17 mouse cellular contexts compared by ENCODE assay signal in the genomic region with DNA sequence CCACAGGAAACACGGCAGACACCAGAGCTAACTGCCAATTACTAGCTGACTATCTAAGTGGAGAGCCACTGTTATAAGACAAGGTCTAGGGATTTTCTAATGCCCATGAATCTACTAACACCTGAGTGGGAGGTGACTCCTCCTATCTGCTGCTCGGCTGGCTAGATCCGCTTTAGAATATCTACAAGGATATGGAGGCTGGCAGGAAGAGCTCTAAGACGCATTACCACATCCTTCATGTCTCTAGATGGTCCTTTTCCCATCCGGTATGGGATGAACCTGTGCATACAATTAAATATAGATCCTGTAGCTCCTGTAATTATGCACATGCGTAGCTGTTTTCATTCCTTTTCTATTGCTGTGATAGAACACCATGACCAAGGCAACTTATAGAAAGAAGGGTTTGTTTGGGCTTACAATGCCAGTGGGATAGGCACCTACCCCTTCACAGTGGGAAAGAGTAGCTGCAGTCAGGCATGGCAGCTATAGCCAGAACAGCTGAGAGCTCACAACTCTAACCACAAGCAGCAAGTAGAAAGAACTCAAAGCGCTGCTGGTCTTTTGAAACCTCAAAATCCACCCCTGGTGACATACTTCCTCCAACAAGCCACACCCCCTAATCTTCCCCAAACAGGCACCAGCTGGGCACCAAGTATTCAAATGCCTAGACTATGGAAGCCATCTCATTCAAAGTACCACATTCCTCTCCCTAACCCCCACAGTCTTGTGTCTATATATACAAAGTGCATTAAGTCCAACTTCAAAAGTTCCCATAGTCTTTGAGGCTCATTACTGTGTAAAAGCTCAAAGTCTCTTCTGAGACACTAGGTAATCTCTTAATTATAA.
A peak's percentile ranks its signal among the peaks of the same experiment; 100 is the strongest.
DNase-seq lines count a peak whose midpoint lies in the region; ATAC-seq and TF ChIP-seq lines count a peak whose summit lies in the region.
"Had no signal": no experiment of that assay in that cellular context is flagged by ENCODE, and none has a peak within 500 bp of the region (broad histone marks: within the 10 kb centered on the region; RNA-seq: fewer than 3 reads in every experiment).

No protein-coding gene starts in this region.

- no peaks in the 10 kb centered on the region for H3K79me2 ChIP-seq in myocyte (ENCODE audit: control insufficient read depth, insufficient read depth)

- no peak for TF ChIP-seq POLR2A in myocyte (IDR thresholded peaks at IDR 0.05; ENCODE audit: insufficient read length, low read depth)

- H3ac ChIP-seq in myocyte (ENCODE audit: control insufficient read depth, insufficient read length) = no peak overlapping the region

- ATAC-seq in granulocyte monocyte progenitor cell, adult 5-6 weeks (replicated peaks; ENCODE audit: poor library complexity, severe bottlenecking) = peak; percentile 86
- ATAC-seq: forebrain, embryonic 15.5 days had no signal

- H3K4me3 ChIP-seq in myocyte = no peak overlapping the region
- H3K4me3 ChIP-seq: forebrain, embryonic 15.5 days; heart, embryonic 12.5 days; hindbrain, embryonic 12.5 days; limb, embryonic 15.5 days had no signal

- peak; percentile 26 to 32 for DNase-seq in CD8-positive naive resting alpha-beta T cell, adult 2 months (ENCODE audit: low read depth in 2 of 2, low spot score in 2 of 2)
- DNase-seq in thymus, postnatal 25 days = peak; percentile 55
- no peak for DNase-seq in left cerebral cortex, adult 11 months (ENCODE audit: low spot score)
- no peak for DNase-seq in urinary bladder, adult 2 months (ENCODE audit: low spot score)
- DNase-seq in frontal cortex, postnatal 25 days (ENCODE audit: low spot score in 2 of 2) = no peak
- DNase-seq: cerebellum, adult 18-20 months; embryo, embryonic 11 days; gastrocnemius, postnatal 10 days; kidney, adult 9 months; lung, adult 18-20 months had no signal

- no peak overlapping the region for H3K4me2 ChIP-seq in myocyte (ENCODE audit: low read depth)
- H3K4me2 ChIP-seq: forebrain, embryonic 15.5 days; heart, embryonic 12.5 days; hindbrain, embryonic 12.5 days; limb, embryonic 15.5 days had no signal

- no peaks in the 10 kb centered on the region for H3K27me3 ChIP-seq in myocyte (ENCODE audit: control insufficient read depth, insufficient read depth, insufficient read length)
- H3K27me3 ChIP-seq: forebrain, embryonic 15.5 days; heart, embryonic 12.5 days; hindbrain, embryonic 12.5 days had no signal

- H3K36me3 ChIP-seq in myocyte (ENCODE audit: control insufficient read depth, insufficient read depth) = no peaks in the 10 kb centered on the region
- H3K36me3 ChIP-seq: forebrain, embryonic 15.5 days; G1E; heart, embryonic 12.5 days; hindbrain, embryonic 12.5 days; limb, embryonic 15.5 days had no signal

TF ChIP-seq in myocyte, 11 proteins besides CTCF, POLR2A, EP300 and RAD21:
- no peak for TF ChIP-seq TCF12 (IDR thresholded peaks at IDR 0.05; ENCODE audit: insufficient read depth, poor library complexity, severe bottlenecking)
- TF ChIP-seq USF1 (IDR thresholded peaks at IDR 0.05; ENCODE audit: low read depth) = no peak
- TF ChIP-seq MYOD1 (IDR thresholded peaks at IDR 0.05; ENCODE audit: control insufficient read depth in 1 of 3, insufficient read length in 2 of 3, low read depth in 2 of 3) = peak in 2 of 3 experiments; percentile 43 to 61
- TF ChIP-seq MAX (IDR thresholded peaks at IDR 0.05; ENCODE audit: low read depth) = no peak
- no peak for TF ChIP-seq CEBPB (IDR thresholded peaks at IDR 0.05; ENCODE audit: insufficient read depth, poor library complexity, severe bottlenecking)
- peak in 2 of 3 experiments; percentile 50 to 59 for TF ChIP-seq MYOG (IDR thresholded peaks at IDR 0.05; ENCODE audit: control insufficient read depth in 1 of 3, insufficient read depth in 1 of 3, insufficient read length in 2 of 3, low read depth in 2 of 3)

Comparison
In these comparisons a context has a peak if more than half of its experiments do, and no peak if none do; other contexts are left out.
1. DNase-seq: peak in CD8-positive naive resting alpha-beta T cell, adult 2 months (2 of 2) and thymus, postnatal 25 days (single experiment); none in left cerebral cortex, adult 11 months (single experiment), urinary bladder, adult 2 months (single experiment) and frontal cortex, postnatal 25 days (0 of 2).